Mouse (Mus musculus) retina, postnatal 7 days (tissue): ENCODE data around the gene B3gnt3.
"Not testable (repeated sequence)": the region's sequence is repeated elsewhere in the genome, so short reads cannot be mapped to it uniquely, and the experiment has no call there.

Experiments
- DNase-seq: peaks from one replicate; pipeline ENCODE4 v3.0.0-alpha.2; 2012; ENCODE audit warnings: low read depth, low spot score

Gene B3gnt3

GRCm38 (mm10) chr8:71711574-71711973 lies 10.0 kb upstream of the B3gnt3 start:
- DNase-seq: no peak

GRCm38 (mm10) chr8:71709800-71710446 lies 8.3 kb upstream of the B3gnt3 start:
- peak; percentile 76 for DNase-seq

GRCm38 (mm10) chr8:71709134-71709799 lies 7.7 kb upstream of the B3gnt3 start:
- DNase-seq: no peak

- DNase-seq: no peak
Observed at GRCm38 (mm10) chr8:71707874-71708273, 6.3 kb upstream of the B3gnt3 start.

- DNase-seq: not testable (repeated sequence)
Observed at GRCm38 (mm10) chr8:71703400-71703799, 1.8 kb upstream of the B3gnt3 start.

- no peak for DNase-seq
Observed at GRCm38 (mm10) chr8:71702923-71703322, 1.3 kb upstream of the B3gnt3 start.

GRCm38 (mm10) chr8:71702087-71702432 lies 471 bp upstream of the B3gnt3 start:
- no peak for DNase-seq

- no peak for DNase-seq
Observed at GRCm38 (mm10) chr8:71700493-71701269, 908 bp downstream of the B3gnt3 start.

- not testable (repeated sequence) for DNase-seq
Observed at GRCm38 (mm10) chr8:71695456-71695855, 6.1 kb downstream of the B3gnt3 start.

GRCm38 (mm10) chr8:71693166-71694041 lies 8.2 kb downstream of the B3gnt3 start:
- no peak for DNase-seq

GRCm38 (mm10) chr8:71692509-71692908 lies 9.1 kb downstream of the B3gnt3 start:
- DNase-seq: no peak

GRCm38 (mm10) chr8:71689028-71689427 lies 12.6 kb downstream of the B3gnt3 start, which contains the start of gene Insl3:
TSS of gene Insl3 (plus strand) at chr8:71689214.
- DNase-seq: no peak

- DNase-seq: no peak
Observed at GRCm38 (mm10) chr8:71687616-71688015, 14.0 kb downstream of the B3gnt3 start.

- no peak for DNase-seq
Observed at GRCm38 (mm10) chr8:71686143-71686734, 15.3 kb downstream of the B3gnt3 start.

- DNase-seq: no peak
Observed at GRCm38 (mm10) chr8:71685573-71685972, 16.0 kb downstream of the B3gnt3 start.

GRCm38 (mm10) chr8:71684701-71685100 lies 16.9 kb downstream of the B3gnt3 start:
- DNase-seq: no peak

- no peak for DNase-seq
Observed at GRCm38 (mm10) chr8:71682832-71683231, 18.8 kb downstream of the B3gnt3 start.

GRCm38 (mm10) chr8:71681369-71681915 lies 20.1 kb downstream of the B3gnt3 start:
- no peak for DNase-seq

GRCm38 (mm10) chr8:71680471-71680870 lies 21.1 kb downstream of the B3gnt3 start:
- no peak for DNase-seq

GRCm38 (mm10) chr8:71679550-71680168 lies 21.9 kb downstream of the B3gnt3 start:
- no peak for DNase-seq
